Mouse (Mus musculus): ENCODE measurements around the gene Jmjd7.
A peak's percentile ranks its signal among the peaks of the same experiment; 100 is the strongest.

Jmjd7 gene

DNA sequence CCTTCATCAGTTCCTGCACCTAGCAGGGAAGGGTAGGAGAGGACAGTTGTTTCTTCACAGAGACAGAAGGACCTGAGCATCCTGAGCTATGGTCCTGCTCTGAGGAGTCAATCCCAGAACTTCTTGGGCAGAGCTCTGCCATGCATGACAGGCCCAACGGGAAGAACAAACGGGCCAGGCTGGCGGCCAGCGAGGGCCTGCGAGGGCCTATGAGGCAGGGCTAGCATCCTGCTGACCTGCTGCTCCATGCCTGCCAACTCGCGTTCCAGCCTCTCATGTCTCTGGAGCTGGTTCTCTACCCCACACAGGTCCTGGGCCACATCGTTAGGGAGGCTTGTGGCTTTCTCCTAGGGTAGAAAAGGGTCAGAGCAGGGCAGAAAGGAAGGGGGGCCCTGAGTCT is 35.0 kb downstream of the Jmjd7 start:
- DNase-seq, result peak; percentile 35 to 61

DNA sequence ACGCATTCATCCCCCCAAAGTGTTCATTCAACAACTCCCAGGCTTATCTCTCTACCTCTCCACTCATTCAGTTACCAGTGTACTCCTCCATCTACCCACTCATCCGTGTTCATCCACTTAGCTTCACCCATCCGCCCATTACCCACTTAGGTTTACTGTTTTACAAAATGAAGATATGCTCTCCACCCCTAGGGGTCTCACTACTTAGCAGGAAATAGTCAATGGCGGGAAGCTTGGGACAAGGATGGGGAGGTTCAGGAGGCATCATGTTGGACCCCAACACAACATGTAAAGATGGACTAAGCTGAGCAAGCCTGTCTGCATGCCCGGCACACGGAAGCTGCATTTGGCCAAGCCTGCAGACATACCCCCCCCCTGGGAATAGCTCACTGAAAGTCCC is 37.4 kb downstream of the Jmjd7 start:
- DNase-seq, result no peak

DNA sequence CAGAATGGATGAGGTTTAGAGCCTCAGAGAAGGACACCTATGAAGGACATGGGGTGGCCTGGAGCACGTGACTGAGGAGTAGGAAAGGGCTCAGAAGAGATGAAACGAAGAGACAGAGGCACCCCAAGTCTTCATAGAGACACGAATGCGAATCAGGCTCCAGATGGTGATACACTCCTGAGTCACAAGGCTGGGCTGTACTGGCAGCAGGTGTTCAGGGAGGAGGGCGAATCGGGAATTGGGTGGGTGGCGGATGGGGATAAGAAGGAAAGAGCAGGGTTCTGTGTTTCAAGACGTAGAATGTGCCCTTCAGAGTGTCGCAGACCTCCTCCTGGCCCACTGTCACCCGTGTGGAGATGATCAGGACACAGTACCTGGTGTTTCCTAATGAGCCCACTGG is 38.0 kb downstream of the Jmjd7 start:
- no peak for DNase-seq

DNA sequence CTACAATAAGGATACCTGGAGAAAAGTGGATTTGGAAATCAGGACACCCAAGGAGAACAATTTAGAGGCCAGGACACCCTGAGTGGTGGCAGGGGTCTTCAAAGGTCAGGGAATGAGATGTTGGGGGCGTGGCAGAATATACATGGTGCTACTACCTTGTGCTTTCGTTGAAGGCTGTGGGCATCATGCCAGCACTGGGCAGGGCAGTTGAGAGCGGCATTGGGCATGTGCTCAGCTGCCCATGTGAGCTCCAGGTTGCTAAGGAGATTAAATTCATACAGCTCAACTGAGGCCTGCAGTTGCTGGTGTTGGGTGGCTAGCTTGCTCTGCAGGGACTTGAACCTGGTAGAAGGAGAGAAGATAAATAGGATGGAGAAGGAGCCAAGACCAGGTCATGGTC is 38.9 kb downstream of the Jmjd7 start:
- DNase-seq, result peak in 1 of 2 experiments; percentile 29

DNA sequence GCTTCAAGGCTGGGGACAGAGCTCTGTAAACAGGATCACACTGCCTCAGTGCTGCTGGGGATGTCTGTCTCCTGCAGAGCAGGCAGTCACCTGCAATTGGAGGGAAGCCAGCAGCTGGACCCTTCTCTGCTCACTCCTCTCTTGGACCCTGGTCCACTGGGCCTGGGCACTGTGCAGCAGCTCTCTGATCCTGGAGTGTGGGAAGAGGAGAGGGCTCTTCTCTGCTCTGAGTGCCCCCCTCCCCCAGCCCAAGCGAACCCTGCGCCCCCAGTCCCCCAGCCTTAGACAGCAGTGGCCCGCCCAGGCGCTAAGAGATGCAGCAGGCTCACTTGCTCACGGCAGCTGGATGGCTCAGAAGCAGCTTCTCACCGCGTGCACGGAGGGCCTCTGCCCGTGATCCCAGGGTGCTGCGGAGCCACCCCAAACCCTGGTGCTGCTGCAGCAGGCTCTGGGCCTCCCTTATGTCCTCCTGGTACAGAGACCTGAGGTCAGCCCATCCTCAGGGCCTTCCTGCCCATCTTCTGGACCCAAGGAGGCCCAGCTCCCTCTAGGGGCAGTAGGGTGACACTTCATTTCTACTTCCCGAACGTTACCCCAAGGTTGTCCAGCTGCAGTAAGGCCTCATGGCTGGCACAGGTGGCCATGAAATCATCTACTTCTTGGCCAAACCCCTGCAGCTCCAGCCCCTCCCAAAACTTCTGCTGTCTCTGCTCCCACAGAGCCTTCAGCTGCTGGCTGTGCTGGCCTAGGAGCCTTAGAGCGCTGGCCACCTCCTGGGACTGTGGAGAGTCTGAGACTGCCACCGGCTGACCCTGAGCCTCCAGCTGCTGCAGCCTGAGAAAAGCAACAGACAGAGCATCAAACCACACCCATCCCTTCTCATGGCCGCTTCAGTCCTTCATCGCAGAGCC is 41.5 kb downstream of the Jmjd7 start:
- DNase-seq, result peak; percentile 57 to 69

DNA sequence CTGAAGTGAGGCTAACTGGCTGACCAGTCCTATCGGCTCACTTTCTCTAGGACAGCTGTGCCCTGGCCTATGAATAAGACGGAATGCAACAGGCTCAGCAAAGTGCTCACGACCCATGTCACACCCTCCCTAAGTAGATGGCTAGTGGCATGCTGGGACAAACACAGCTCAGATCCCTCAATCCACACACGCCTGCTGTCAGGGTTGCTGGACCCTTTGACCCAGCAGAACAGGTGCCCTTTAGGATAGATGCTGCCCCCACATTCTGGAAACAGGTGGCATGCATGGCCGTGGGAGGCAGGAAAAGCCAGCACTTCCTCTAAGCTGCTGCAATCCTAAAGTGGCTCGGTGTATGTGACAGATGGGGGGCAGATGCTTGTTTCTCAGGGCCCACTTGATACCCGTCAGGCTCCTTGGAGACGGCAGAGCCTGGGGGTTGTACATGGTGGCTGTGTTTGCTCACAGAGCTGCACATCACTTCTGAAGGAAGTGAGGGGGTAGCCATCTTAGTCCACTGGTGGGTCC is 42.2 kb downstream of the Jmjd7 start:
- DNase-seq, result no peak

DNA sequence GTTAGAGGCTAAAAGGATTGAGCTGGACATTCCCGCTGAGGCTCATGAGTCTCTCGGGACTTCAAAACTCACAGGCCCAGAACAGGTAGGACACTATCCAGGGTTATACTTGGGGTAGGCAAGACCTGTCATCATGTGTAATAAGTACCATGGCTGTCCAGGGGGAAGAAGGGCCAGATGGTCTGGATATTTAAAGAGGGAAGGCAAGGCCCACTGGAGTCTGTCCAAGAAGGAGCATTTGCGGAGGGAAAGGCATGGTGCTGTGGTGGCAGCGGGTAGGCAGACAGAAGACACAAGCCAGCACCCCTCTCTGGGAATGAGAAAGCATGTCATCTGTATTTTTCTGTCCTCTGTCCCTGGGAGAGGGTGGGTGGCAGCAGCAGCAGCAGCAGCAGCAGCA is 46.8 kb downstream of the Jmjd7 start:
- peak; percentile 39 to 54 for DNase-seq

DNA sequence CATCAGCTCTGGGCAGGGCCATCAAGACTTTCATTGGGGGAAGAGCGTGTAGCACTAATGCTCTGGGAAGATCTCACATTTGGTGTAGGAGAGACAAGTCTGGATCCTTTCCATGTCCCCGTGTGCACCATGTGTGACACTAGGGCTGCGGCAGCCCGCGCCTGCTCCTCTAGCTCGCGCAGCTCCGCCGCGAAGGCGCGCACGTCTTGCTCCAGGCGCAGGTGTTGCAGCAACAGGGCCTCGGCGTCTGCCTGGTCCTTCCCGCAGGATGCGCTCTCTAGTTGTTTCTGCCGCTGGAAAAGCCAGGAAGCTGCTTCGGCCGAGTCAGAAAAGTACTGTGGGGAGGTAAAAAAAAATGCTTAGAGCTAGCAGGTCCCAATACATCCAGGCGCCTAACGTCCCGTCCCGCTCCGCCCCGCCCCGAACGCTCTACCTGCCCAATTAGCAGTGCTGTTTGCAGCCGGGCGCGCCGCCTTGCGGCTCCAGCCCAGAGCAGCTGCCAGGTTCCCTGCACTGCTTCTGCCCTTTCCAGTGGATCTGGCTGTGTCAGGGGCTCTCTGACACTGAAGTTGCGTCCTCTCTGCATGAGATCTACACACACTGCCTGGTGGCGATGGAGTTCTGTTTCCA is 48.9 kb downstream of the Jmjd7 start:
- DNase-seq, result peak; percentile 81 to 85
